Mouse (Mus musculus): ENCODE results near the gene Ppp2r5d. TPM values are rescaled to one million over a fixed set of nuclear protein-coding genes. Genes with fewer than 3 reads are reported as not detected.
A peak's percentile ranks its signal among the peaks of the same experiment; 100 is the strongest.

Gene Ppp2r5d
- polyA plus RNA-seq, 1 experiment, result 7.4 TPM

GRCm38 (mm10) chr17:46646322-46646662 lies 58.6 kb downstream of the Ppp2r5d start:
- Histone ChIP-seq H3K27me3 (ENCODE audit: control insufficient read depth) (no peaks in the 10 kb centered on the region), H3K9me3 (ENCODE audit: control insufficient read depth, low read length) (no peaks in the 10 kb centered on the region), H3K36me3 (ENCODE audit: control insufficient read depth) (peaks cover 28% of the 10 kb centered on the region), H3K4me3 (replicated peaks) (peak overlapping the region; percentile 92), H3K4me1 (ENCODE audit: control insufficient read depth) (peaks cover 55% of the 10 kb centered on the region)
- no peak for TF ChIP-seq GATA1 (IDR thresholded peaks at IDR 0.05; ENCODE audit: low read length)

GRCm38 (mm10) chr17:46645561-46646321 lies 59.2 kb downstream of the Ppp2r5d start, which contains the start of the genes Klc4 and Mrpl2:
TSS of gene Klc4 (minus strand) at chr17:46646022.
TSS of gene Mrpl2 (plus strand) at chr17:46646229.
- H3K9me3 ChIP-seq (ENCODE audit: control insufficient read depth, low read length), result no peaks in the 10 kb centered on the region
- TF ChIP-seq GATA1 (IDR thresholded peaks at IDR 0.05; ENCODE audit: low read length), result no peak
- no peak for TF ChIP-seq TAL1 (IDR thresholded peaks at IDR 0.05; ENCODE audit: low read length)
- H3K4me3 ChIP-seq (replicated peaks), result peak within 1 kb of the TSS; percentile 92
- no peaks in the 10 kb centered on the region for H3K27me3 ChIP-seq (ENCODE audit: control insufficient read depth)
- H3K4me1 ChIP-seq (ENCODE audit: control insufficient read depth), result peaks cover 50% of the 10 kb centered on the region
- H3K36me3 ChIP-seq (ENCODE audit: control insufficient read depth), result peaks cover 28% of the 10 kb centered on the region

- Histone ChIP-seq H3K4me3 (replicated peaks) (peak overlapping the region; percentile 92), H3K9me3 (ENCODE audit: control insufficient read depth, low read length) (no peaks in the 10 kb centered on the region), H3K4me1 (ENCODE audit: control insufficient read depth) (peaks cover 42% of the 10 kb centered on the region), H3K27me3 (ENCODE audit: control insufficient read depth) (no peaks in the 10 kb centered on the region), H3K36me3 (ENCODE audit: control insufficient read depth) (peaks cover 30% of the 10 kb centered on the region)
- no peak for TF ChIP-seq TAL1 (IDR thresholded peaks at IDR 0.05; ENCODE audit: low read length)
These were observed 59.9 kb downstream of the Ppp2r5d start for GRCm38 (mm10) chr17:46644916-46645475.

GRCm38 (mm10) chr17:46644152-46644805 lies 60.6 kb downstream of the Ppp2r5d start:
- Histone ChIP-seq H3K4me3 (replicated peaks) (peak overlapping the region; percentile 92), H3K27me3 (ENCODE audit: control insufficient read depth) (no peaks in the 10 kb centered on the region), H3K9me3 (ENCODE audit: control insufficient read depth, low read length) (no peaks in the 10 kb centered on the region), H3K4me1 (ENCODE audit: control insufficient read depth) (peaks cover 35% of the 10 kb centered on the region), H3K36me3 (ENCODE audit: control insufficient read depth) (peaks cover 27% of the 10 kb centered on the region)
- TF ChIP-seq TAL1 (IDR thresholded peaks at IDR 0.05; ENCODE audit: low read length) (no peak), GATA1 (IDR thresholded peaks at IDR 0.05; ENCODE audit: low read length) (no peak)

GRCm38 (mm10) chr17:46642060-46642459 lies 62.9 kb downstream of the Ppp2r5d start:
- H3K4me3 ChIP-seq (replicated peaks), result no peak overlapping the region
- TF ChIP-seq TAL1 (IDR thresholded peaks at IDR 0.05; ENCODE audit: low read length) (no peak), GATA1 (IDR thresholded peaks at IDR 0.05; ENCODE audit: low read length) (no peak)
- H3K4me1 ChIP-seq (ENCODE audit: control insufficient read depth), result peaks cover 23% of the 10 kb centered on the region
- H3K36me3 ChIP-seq (ENCODE audit: control insufficient read depth), result peaks cover 10% of the 10 kb centered on the region
- H3K27me3 ChIP-seq (ENCODE audit: control insufficient read depth), result no peaks in the 10 kb centered on the region
- H3K9me3 ChIP-seq (ENCODE audit: control insufficient read depth, low read length), result no peaks in the 10 kb centered on the region

- peaks cover 13% of the 10 kb centered on the region for H3K36me3 ChIP-seq (ENCODE audit: control insufficient read depth)
These were observed 65.0 kb downstream of the Ppp2r5d start for GRCm38 (mm10) chr17:46639929-46640328.

GRCm38 (mm10) chr17:46636831-46637523 lies 67.9 kb downstream of the Ppp2r5d start:
- TF ChIP-seq TAL1 (IDR thresholded peaks at IDR 0.05; ENCODE audit: low read length) (no peak), GATA1 (IDR thresholded peaks at IDR 0.05; ENCODE audit: low read length) (no peak)
- Histone ChIP-seq H3K9me3 (ENCODE audit: control insufficient read depth, low read length) (no peaks in the 10 kb centered on the region), H3K4me3 (replicated peaks) (no peak overlapping the region), H3K27me3 (ENCODE audit: control insufficient read depth) (no peaks in the 10 kb centered on the region), H3K4me1 (ENCODE audit: control insufficient read depth) (peaks cover 2% of the 10 kb centered on the region; the same call in 1 of the 2 replicates), H3K36me3 (ENCODE audit: control insufficient read depth) (peaks cover 12% of the 10 kb centered on the region)

More at GRCm38 (mm10) chr17:46639929-46640328, 65.0 kb downstream of the Ppp2r5d start:
- Histone ChIP-seq H3K4me1 (ENCODE audit: control insufficient read depth) (peaks cover 11% of the 10 kb centered on the region), H3K9me3 (ENCODE audit: control insufficient read depth, low read length) (no peaks in the 10 kb centered on the region), H3K4me3 (replicated peaks) (no peak overlapping the region), H3K27me3 (ENCODE audit: control insufficient read depth) (no peaks in the 10 kb centered on the region)
- TF ChIP-seq TAL1 (IDR thresholded peaks at IDR 0.05; ENCODE audit: low read length) (no peak), GATA1 (IDR thresholded peaks at IDR 0.05; ENCODE audit: low read length) (no peak)

Other genes starting within 250 kb of the Ppp2r5d start
- 0.01 TPM in 2 replicates for gene Ttbk1, start 217.4 kb downstream of the Ppp2r5d start, polyA plus RNA-seq (2012)
- gene Dnph1, start 208.4 kb downstream of the Ppp2r5d start, polyA plus RNA-seq (2012), result 1.5 and 1.9 TPM in 2 replicates
- gene Cul9, start 158.7 kb downstream of the Ppp2r5d start, polyA plus RNA-seq (2012), result 0.01 and 0.09 TPM in 2 replicates
- gene Srf, start 148.9 kb downstream of the Ppp2r5d start, polyA plus RNA-seq (2012), result 5.1 and 6.1 TPM in 2 replicates
- 0.03 and 0.04 TPM in 2 replicates for gene Ptk7, start 75.6 kb downstream of the Ppp2r5d start, polyA plus RNA-seq (2012)
- 2.0 TPM in 2 replicates for gene Klc4, start 59.1 kb downstream of the Ppp2r5d start, polyA plus RNA-seq (2012)
- 34.1 and 35.9 TPM in 2 replicates for gene Mrpl2, start 58.9 kb downstream of the Ppp2r5d start, polyA plus RNA-seq (2012)
- 1.3 and 2.3 TPM in 2 replicates for gene Cul7, start 54.8 kb downstream of the Ppp2r5d start, polyA plus RNA-seq (2012)
- 2.0 and 2.6 TPM in 2 replicates for gene Rrp36, start 30.8 kb downstream of the Ppp2r5d start, polyA plus RNA-seq (2012)
- 13.0 and 13.9 TPM in 2 replicates for gene Mea1, start 26.3 kb downstream of the Ppp2r5d start, polyA plus RNA-seq (2012)
- gene Klhdc3, start 24.2 kb downstream of the Ppp2r5d start, polyA plus RNA-seq (2012), result 21.0 and 23.8 TPM in 2 replicates
- 1.5 and 1.7 TPM in 2 replicates for gene Pex6, start 6.4 kb upstream of the Ppp2r5d start, polyA plus RNA-seq (2012)
- 0.05 TPM in 1 of 2 replicates, not detected in the other for gene Gnmt, start 24.1 kb upstream of the Ppp2r5d start, polyA plus RNA-seq (2012)
- 3.0 and 3.2 TPM in 2 replicates for gene Cnpy3, start 47.1 kb upstream of the Ppp2r5d start, polyA plus RNA-seq (2012)
- gene Ptcra, start 58.6 kb upstream of the Ppp2r5d start, polyA plus RNA-seq (2012), result not detected in 2 replicates
- gene 2310039H08Rik, start 67.5 kb upstream of the Ppp2r5d start, polyA plus RNA-seq (2012), result 6.8 and 7.8 TPM in 2 replicates
- 0.31 and 0.42 TPM in 2 replicates for gene Rpl7l1, start 77.6 kb upstream of the Ppp2r5d start, polyA plus RNA-seq (2012)
- 0.30 and 0.33 TPM in 2 replicates for gene Bicral, start 153.4 kb upstream of the Ppp2r5d start, polyA plus RNA-seq (2012)
- gene Tbcc, start 185.6 kb upstream of the Ppp2r5d start, polyA plus RNA-seq (2012), result 2.2 and 2.3 TPM in 2 replicates
- not detected in 2 replicates for gene Prph2, start 205.3 kb upstream of the Ppp2r5d start, polyA plus RNA-seq (2012)

All from erythroblast, embryonic 14.5 days (primary cell).